Mouse (Mus musculus): Measurements from ENCODE around the gene Ly6g6c. TPM values are rescaled to one million over a fixed set of nuclear protein-coding genes. Genes with fewer than 3 reads are reported as not detected.

Gene Ly6g6c
- polyA plus RNA-seq, 1 experiment from 2014 or later = 0.39 TPM

DNA sequence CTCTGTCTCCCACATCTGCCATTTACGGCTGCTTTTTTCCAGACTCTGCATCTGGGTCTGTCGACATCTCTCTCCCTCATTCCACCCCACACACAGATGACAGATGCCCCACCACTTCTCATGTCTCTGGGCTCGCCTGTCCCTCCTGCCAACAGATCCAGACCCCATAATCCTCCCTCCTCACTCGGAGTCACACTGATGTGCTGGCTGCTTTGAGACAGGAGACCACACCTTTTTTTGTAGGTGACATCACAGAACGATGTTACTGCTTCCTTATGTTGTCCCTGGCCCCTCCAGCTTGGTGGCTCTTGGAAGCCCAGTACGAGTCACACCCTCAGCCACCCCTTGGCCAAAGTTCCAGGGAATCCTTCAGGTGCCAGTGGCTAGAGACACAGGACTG is 15.1 kb downstream of the Ly6g6c start:
- Histone ChIP-seq H3K4me1 (peaks cover 18% of the 10 kb centered on the region), H3K4me2 (no peak overlapping the region), H3K9ac (no peak overlapping the region), H3K4me3 (no peak overlapping the region), H3K36me3 (no peaks in the 10 kb centered on the region), H3K27ac (no peak overlapping the region), H3K9me3 (no peaks in the 10 kb centered on the region), H3K27me3 (peaks cover 5% of the 10 kb centered on the region; the same call in 1 of the 2 replicates)
- WGBS = 49% methylated on average over 6 of the region's 6 CpGs
- ATAC-seq (ENCODE audit: borderline replicate concordance, extremely low read depth, low FRiP score, low TSS enrichment) = no peak

DNA sequence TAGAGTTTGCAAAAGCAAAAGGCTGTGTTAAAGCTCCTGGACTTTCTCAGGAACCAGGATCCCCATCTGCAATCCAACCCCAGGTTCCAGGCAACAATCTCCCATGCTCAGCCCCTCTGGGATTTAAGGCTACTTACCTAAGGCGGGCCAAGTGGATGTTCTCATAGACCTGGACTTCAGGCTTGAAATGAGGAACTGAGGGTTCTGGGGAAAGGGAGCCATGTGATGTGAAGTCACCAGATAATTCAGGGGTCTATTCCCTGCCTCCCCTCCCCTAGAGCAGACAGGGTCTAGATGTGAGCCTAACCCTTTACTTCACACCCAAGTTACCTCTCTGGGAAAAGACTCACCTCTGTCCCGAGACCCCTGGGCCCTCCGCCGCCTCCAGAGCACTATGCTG is 15.5 kb downstream of the Ly6g6c start:
- peaks cover 18% of the 10 kb centered on the region for H3K4me1 ChIP-seq
- H3K27ac ChIP-seq = no peak overlapping the region
- H3K4me3 ChIP-seq = no peak overlapping the region
- no peak overlapping the region for H3K4me2 ChIP-seq
- peaks cover 5% of the 10 kb centered on the region; the same call in 1 of the 2 replicates for H3K27me3 ChIP-seq
- no peaks in the 10 kb centered on the region for H3K36me3 ChIP-seq
- ATAC-seq (ENCODE audit: borderline replicate concordance, extremely low read depth, low FRiP score, low TSS enrichment) = no peak
- no peaks in the 10 kb centered on the region for H3K9me3 ChIP-seq
- no peak overlapping the region for H3K9ac ChIP-seq
- 82% methylated on average over 4 of the region's 4 CpGs for WGBS

- WGBS = 74% methylated on average over 16 of the region's 16 CpGs
- Histone ChIP-seq H3K4me2 (no peak overlapping the region), H3K27me3 (peaks cover 4% of the 10 kb centered on the region; the same call in 1 of the 2 replicates), H3K27ac (no peak overlapping the region), H3K4me3 (no peak overlapping the region), H3K36me3 (no peaks in the 10 kb centered on the region), H3K9me3 (no peaks in the 10 kb centered on the region), H3K9ac (no peak overlapping the region), H3K4me1 (peaks cover 3% of the 10 kb centered on the region; the same call in 1 of the 2 replicates)
- ATAC-seq (ENCODE audit: borderline replicate concordance, extremely low read depth, low FRiP score, low TSS enrichment) = no peak
Measured at GRCm38 (mm10) chr17:35082841-35083576, 17.8 kb downstream of the Ly6g6c start.

- no peak overlapping the region for H3K4me2 ChIP-seq
- H3K4me3 ChIP-seq = no peak overlapping the region
- no peaks in the 10 kb centered on the region for H3K27me3 ChIP-seq
- no peaks in the 10 kb centered on the region for H3K4me1 ChIP-seq
- WGBS = 54% methylated on average over 3 of the region's 3 CpGs
- H3K9me3 ChIP-seq = no peaks in the 10 kb centered on the region
- H3K27ac ChIP-seq = no peak overlapping the region
- H3K9ac ChIP-seq = no peak overlapping the region
- ATAC-seq (ENCODE audit: borderline replicate concordance, extremely low read depth, low FRiP score, low TSS enrichment) = no peak
- H3K36me3 ChIP-seq = no peaks in the 10 kb centered on the region
Measured at GRCm38 (mm10) chr17:35083929-35084497, 18.8 kb downstream of the Ly6g6c start.

DNA sequence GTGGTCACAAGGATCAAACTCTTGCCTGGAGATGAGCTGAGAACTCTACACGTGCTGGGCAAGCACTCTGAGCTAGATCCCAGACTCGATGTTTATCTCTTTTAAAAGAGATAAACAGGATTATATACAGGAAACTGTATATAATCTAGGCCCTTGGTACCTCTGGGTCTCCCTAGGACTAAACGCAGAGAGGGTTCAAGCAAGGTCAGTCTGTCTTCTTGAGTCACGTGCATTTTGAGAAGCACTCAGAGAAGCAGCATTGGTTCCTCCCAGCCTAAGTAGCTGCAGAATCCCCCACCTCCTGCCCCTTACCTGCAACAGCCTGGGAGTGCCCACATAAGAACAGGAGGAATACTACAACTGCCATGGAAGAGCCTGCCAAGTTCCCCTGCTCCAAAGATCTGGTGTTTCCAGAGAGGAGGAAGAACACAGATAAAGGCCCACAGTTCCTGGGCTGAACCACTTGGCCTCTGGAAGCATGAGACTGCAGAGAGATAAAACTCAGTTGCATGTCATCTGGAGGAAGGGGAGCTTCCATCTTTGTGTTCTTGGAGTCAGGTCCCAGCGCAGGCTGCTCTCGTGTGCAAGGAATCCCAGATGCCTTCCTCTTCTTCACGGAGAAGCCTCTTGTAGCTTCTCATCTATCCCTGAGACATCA is 20.1 kb downstream of the Ly6g6c start, which contains the start of gene Ly6g6f:
TSS of gene Ly6g6f (minus strand) at position 403 of the 658 bp plus-strand sequence.
- no peaks in the 10 kb centered on the region for H3K9me3 ChIP-seq
- no peak within 1 kb of the TSS for H3K4me3 ChIP-seq
- no peak within 1 kb of the TSS for H3K27ac ChIP-seq
- no peaks in the 10 kb centered on the region for H3K36me3 ChIP-seq
- no peaks in the 10 kb centered on the region for H3K27me3 ChIP-seq
- no peak within 1 kb of the TSS for H3K4me2 ChIP-seq
- 62% methylated on average over 7 of the region's 7 CpGs for WGBS
- no peak within 1 kb of the TSS for H3K9ac ChIP-seq
- H3K4me1 ChIP-seq = peaks cover 5% of the 10 kb centered on the region
- ATAC-seq (ENCODE audit: borderline replicate concordance, extremely low read depth, low FRiP score, low TSS enrichment) = no peak

- H3K27ac ChIP-seq = no peak overlapping the region
- H3K4me2 ChIP-seq = no peak overlapping the region
- ATAC-seq (ENCODE audit: borderline replicate concordance, extremely low read depth, low FRiP score, low TSS enrichment) = no peak
- H3K27me3 ChIP-seq = no peaks in the 10 kb centered on the region
- peaks cover 12% of the 10 kb centered on the region for H3K4me1 ChIP-seq
- H3K9ac ChIP-seq = no peak overlapping the region
- WGBS = 30% methylated on average over 2 of the region's 2 CpGs
- no peaks in the 10 kb centered on the region for H3K9me3 ChIP-seq
- no peak overlapping the region for H3K4me3 ChIP-seq
- peaks cover 17% of the 10 kb centered on the region for H3K36me3 ChIP-seq
Measured at GRCm38 (mm10) chr17:35088151-35088550, 23.0 kb downstream of the Ly6g6c start.

GRCm38 (mm10) chr17:35088825-35089644 is 23.8 kb downstream of the Ly6g6c start, which contains the start of gene Abhd16a:
TSS of gene Abhd16a (plus strand) at chr17:35089263.
- Histone ChIP-seq H3K4me3 (peak within 1 kb of the TSS; percentile 65), H3K4me1 (peaks cover 12% of the 10 kb centered on the region), H3K27me3 (no peaks in the 10 kb centered on the region), H3K4me2 (peak within 1 kb of the TSS; percentile 66), H3K9me3 (no peaks in the 10 kb centered on the region), H3K27ac (peak within 1 kb of the TSS; percentile 98), H3K36me3 (peaks cover 22% of the 10 kb centered on the region), H3K9ac (peak within 1 kb of the TSS; percentile 79)
- ATAC-seq (ENCODE audit: borderline replicate concordance, extremely low read depth, low FRiP score, low TSS enrichment) = peak; percentile 99
- WGBS = 3% methylated on average over 57 of the region's 67 CpGs

GRCm38 (mm10) chr17:35090166-35090932 is 25.2 kb downstream of the Ly6g6c start:
- no peak for ATAC-seq (ENCODE audit: borderline replicate concordance, extremely low read depth, low FRiP score, low TSS enrichment)
- Histone ChIP-seq H3K36me3 (peaks cover 32% of the 10 kb centered on the region), H3K9me3 (no peaks in the 10 kb centered on the region), H3K27ac (peak overlapping the region; percentile 98), H3K4me2 (peak overlapping the region; percentile 66), H3K4me3 (peak overlapping the region; percentile 65), H3K9ac (peak overlapping the region; percentile 79), H3K4me1 (peaks cover 12% of the 10 kb centered on the region), H3K27me3 (no peaks in the 10 kb centered on the region)
- WGBS = 61% methylated on average over 8 of the region's 8 CpGs

DNA sequence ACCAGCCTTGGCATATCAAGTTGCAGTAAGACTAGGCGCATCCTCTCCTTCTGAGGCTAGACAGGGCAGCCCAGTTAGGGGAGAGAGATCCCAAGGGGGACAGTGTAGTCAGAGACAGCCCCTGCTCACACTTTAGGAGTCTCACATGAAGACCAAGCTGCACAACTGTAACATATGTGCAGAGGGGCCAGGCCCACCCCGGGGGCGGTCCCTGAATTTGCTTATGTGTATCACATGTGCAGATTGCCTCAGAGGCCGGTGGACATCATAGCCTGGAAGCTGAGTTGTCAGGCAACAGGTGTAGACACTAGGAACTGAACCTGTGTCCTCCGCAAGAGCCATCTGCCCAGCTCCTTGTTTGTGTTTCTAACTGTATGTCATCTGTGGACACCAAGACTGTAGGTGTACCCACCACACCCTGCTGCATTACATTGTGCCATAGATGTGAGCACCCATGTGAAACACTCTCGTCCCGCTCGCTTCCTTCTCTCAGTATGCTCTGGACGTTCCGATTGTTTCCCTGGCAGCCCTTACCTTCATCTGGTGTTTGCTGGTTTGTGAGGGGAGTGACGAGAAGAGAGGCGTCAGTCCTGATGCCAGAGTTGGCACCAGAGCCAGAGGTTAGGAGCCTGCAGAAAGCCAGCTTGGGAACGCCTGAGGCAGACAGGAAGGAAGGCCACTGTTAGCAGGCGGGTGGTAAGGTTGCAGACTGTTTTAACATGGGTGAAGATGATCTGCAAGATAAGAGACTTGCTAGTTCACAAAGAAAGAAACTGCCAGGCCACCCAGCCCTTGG is 27.4 kb downstream of the Ly6g6c start:
- no peaks in the 10 kb centered on the region for H3K9me3 ChIP-seq
- peaks cover 12% of the 10 kb centered on the region for H3K4me1 ChIP-seq
- ATAC-seq (ENCODE audit: borderline replicate concordance, extremely low read depth, low FRiP score, low TSS enrichment) = no peak
- 86% methylated on average over 14 of the region's 14 CpGs for WGBS
- H3K4me2 ChIP-seq = no peak overlapping the region
- no peaks in the 10 kb centered on the region for H3K27me3 ChIP-seq
- no peak overlapping the region for H3K9ac ChIP-seq
- peaks cover 53% of the 10 kb centered on the region for H3K36me3 ChIP-seq
- H3K4me3 ChIP-seq = no peak overlapping the region
- no peak overlapping the region for H3K27ac ChIP-seq

- no peaks in the 10 kb centered on the region for H3K27me3 ChIP-seq
- WGBS = 84% methylated on average over 15 of the region's 15 CpGs
Measured at GRCm38 (mm10) chr17:35094475-35095365, 29.5 kb downstream of the Ly6g6c start.

More at GRCm38 (mm10) chr17:35094475-35095365, 29.5 kb downstream of the Ly6g6c start:
- Histone ChIP-seq H3K4me1 (peaks cover 12% of the 10 kb centered on the region), H3K9me3 (no peaks in the 10 kb centered on the region), H3K36me3 (peaks cover 67% of the 10 kb centered on the region), H3K4me2 (no peak overlapping the region), H3K4me3 (no peak overlapping the region), H3K9ac (no peak overlapping the region), H3K27ac (no peak overlapping the region)
- no peak for ATAC-seq (ENCODE audit: borderline replicate concordance, extremely low read depth, low FRiP score, low TSS enrichment)

All from lung, embryonic 15.5 days (tissue).